Mouse (Mus musculus) limb, embryonic 13.5 days (tissue): ENCODE measurements at regions not wholly inside any gene's neighbourhood (a gene's known extent, or its start where the extent isn't known, plus 50 kb on each side); places are given as distances from the start of the nearest gene placed in this dataset.

ENCODE experiments used
- ATAC-seq: fragments of 200-750 bp; cut with Nextera tagmentation; 2 replicates; pipeline ENCODE4 v1.8.0; 2017; ENCODE audit warnings: low read depth, moderate number of reproducible peaks, moderate TSS enrichment; ENCODE audit not compliant: low FRiP score
- H3K27ac ChIP-seq: fragments of 300-500 bp; sonication (generic); 2 replicates; pipeline ENCODE4 v1.5.1; 2015; ENCODE audit warnings: inconsistent platforms, mild to moderate bottlenecking, moderate library complexity
- H3K27me3 ChIP-seq: fragments of 300-500 bp; sonication (generic); 2 replicates; pipeline ENCODE4 v1.6.1; 2015; ENCODE audit warnings: mild to moderate bottlenecking, inconsistent platforms
- H3K36me3 ChIP-seq: fragments of 300-500 bp; sonication (generic); 2 replicates; pipeline ENCODE4 v1.6.1; 2015; ENCODE audit warnings: inconsistent platforms, mild to moderate bottlenecking, moderate library complexity
- H3K4me1 ChIP-seq: fragments of 300-500 bp; sonication (generic); 2 replicates; pipeline ENCODE4 v1.6.1; 2015; ENCODE audit warnings: inconsistent platforms
- H3K4me2 ChIP-seq: fragments of 300-500 bp; sonication (generic); replicated peaks from 2 replicates; pipeline ENCODE4 v1.6.1; 2015; ENCODE audit warnings: inconsistent platforms, mild to moderate bottlenecking, moderate library complexity
- H3K4me3 ChIP-seq: fragments of 300-500 bp; sonication (generic); 2 replicates; pipeline ENCODE4 v1.5.1; 2015; ENCODE audit warnings: moderate library complexity, mild to moderate bottlenecking, inconsistent platforms
- H3K9ac ChIP-seq: fragments of 300-500 bp; sonication (generic); 2 replicates; pipeline ENCODE4 v1.6.1; 2015; ENCODE audit warnings: mild to moderate bottlenecking, inconsistent platforms
- H3K9me3 ChIP-seq: fragments of 300-500 bp; sonication (generic); 2 replicates; pipeline ENCODE4 v1.6.1; 2016; ENCODE audit warnings: inconsistent platforms
- whole genome bisulfite sequencing: fragments of 180-500 bp; shearing (Covaris S2); methylation state at CpG from one replicate; pipeline ENCODE4 v1.1.7; 2015; 5-methylcytosine and 5-hydroxymethylcytosine counted together

DNA sequence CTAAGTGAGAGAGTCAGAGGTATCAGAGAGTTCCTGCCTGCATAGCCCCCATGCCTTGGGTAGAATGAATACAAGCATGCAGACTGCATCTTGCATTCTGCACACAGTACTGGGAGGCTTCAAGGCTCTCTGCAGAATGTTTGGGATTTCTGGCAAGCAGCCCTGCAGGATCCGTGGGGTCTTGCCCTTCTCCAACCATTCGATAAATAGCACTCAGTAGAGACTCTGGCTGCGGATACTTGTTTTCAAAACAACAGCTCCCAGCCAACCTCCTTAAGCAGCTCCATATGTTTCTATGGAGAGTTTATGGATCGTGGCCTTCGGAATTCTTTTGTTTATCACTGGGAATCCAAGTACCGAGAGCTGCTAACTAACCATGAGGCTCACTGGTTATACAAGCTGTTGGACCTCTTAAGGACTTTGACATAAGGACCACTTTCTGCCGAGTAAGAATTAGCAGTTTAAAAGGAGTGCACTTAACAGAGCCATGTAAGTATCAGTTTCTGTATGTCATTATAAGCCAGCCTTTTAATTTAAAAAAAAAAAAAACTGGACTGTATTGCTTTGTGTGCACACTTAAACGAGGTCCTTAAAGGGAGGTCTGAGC is 199.7 kb upstream of the Pgrmc2 start:
- H3K4me2 ChIP-seq: peak overlapping the region; percentile 21; the same call in 1 of the 2 replicates
- H3K36me3 ChIP-seq: no peaks in the 10 kb centered on the region
- H3K4me1 ChIP-seq: peaks cover 21% of the 10 kb centered on the region
- no peaks in the 10 kb centered on the region for H3K27me3 ChIP-seq
- H3K9ac ChIP-seq: no peak overlapping the region
- H3K9me3 ChIP-seq: peaks cover 4% of the 10 kb centered on the region; the same call in 1 of the 2 replicates
- 10% methylated on average over 8 of the region's 8 CpGs for WGBS
- ATAC-seq: peak; percentile 39; the same call in 1 of the 2 replicates
- no peak overlapping the region for H3K27ac ChIP-seq
- no peak overlapping the region for H3K4me3 ChIP-seq

GRCm38 (mm10) chr3:41276096-41276495 is 193.2 kb upstream of the Pgrmc2 start:
- ATAC-seq: no peak
- H3K4me2 ChIP-seq: no peak overlapping the region
- H3K9ac ChIP-seq: no peak overlapping the region
- H3K4me3 ChIP-seq: no peak overlapping the region
- H3K36me3 ChIP-seq: no peaks in the 10 kb centered on the region
- no peak overlapping the region for H3K27ac ChIP-seq
- 92% methylated on average over 9 of the region's 9 CpGs for WGBS
- no peaks in the 10 kb centered on the region for H3K4me1 ChIP-seq
- no peaks in the 10 kb centered on the region for H3K27me3 ChIP-seq
- peaks cover 4% of the 10 kb centered on the region; the same call in 1 of the 2 replicates for H3K9me3 ChIP-seq

GRCm38 (mm10) chr3:41268516-41268915 is 185.7 kb upstream of the Pgrmc2 start:
- no peak overlapping the region for H3K4me2 ChIP-seq
- 86% methylated on average over 4 of the region's 4 CpGs for WGBS
- H3K27me3 ChIP-seq: no peaks in the 10 kb centered on the region
- H3K27ac ChIP-seq: no peak overlapping the region
- no peak overlapping the region for H3K4me3 ChIP-seq
- H3K9ac ChIP-seq: no peak overlapping the region
- H3K4me1 ChIP-seq: peaks cover 14% of the 10 kb centered on the region
- no peaks in the 10 kb centered on the region for H3K9me3 ChIP-seq
- ATAC-seq: no peak
- no peaks in the 10 kb centered on the region for H3K36me3 ChIP-seq

DNA sequence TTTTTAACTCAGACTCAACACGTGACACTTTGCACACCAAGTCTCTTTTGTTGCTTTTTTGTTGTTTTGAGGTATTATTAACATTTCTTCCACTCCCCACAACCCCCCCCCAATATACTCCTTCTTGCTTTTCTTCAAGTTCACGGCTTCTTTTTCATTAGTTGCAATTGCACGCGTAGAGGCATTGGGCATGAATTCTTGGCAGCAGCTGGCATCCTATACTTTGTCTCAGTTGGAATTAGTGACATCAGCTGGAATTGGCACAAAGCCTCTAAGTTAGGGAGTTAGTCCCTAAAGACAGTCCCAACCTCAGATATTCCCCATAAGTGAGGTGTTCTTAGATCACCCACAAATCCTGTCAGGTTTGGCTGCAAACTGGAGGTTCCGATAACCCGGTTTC is 183.4 kb upstream of the Pgrmc2 start:
- no peak overlapping the region for H3K27ac ChIP-seq
- H3K9ac ChIP-seq: no peak overlapping the region
- H3K4me1 ChIP-seq: peaks cover 14% of the 10 kb centered on the region
- 70% methylated on average over 6 of the region's 6 CpGs for WGBS
- H3K9me3 ChIP-seq: no peaks in the 10 kb centered on the region
- H3K36me3 ChIP-seq: no peaks in the 10 kb centered on the region
- no peak overlapping the region for H3K4me2 ChIP-seq
- H3K4me3 ChIP-seq: no peak overlapping the region
- H3K27me3 ChIP-seq: peaks cover 5% of the 10 kb centered on the region; the same call in 1 of the 2 replicates
- no peak for ATAC-seq

- Histone ChIP-seq H3K9me3 (no peaks in the 10 kb centered on the region), H3K4me2 (no peak overlapping the region), H3K4me1 (peaks cover 14% of the 10 kb centered on the region), H3K36me3 (no peaks in the 10 kb centered on the region), H3K9ac (no peak overlapping the region), H3K4me3 (no peak overlapping the region), H3K27me3 (peaks cover 5% of the 10 kb centered on the region; the same call in 1 of the 2 replicates), H3K27ac (no peak overlapping the region)
- WGBS: 64% methylated on average over 3 of the region's 3 CpGs
- ATAC-seq: no peak
These were observed 182.6 kb upstream of the Pgrmc2 start for GRCm38 (mm10) chr3:41265399-41265798.

- Histone ChIP-seq H3K4me2 (peak overlapping the region; percentile 39), H3K27me3 (peaks cover 5% of the 10 kb centered on the region; the same call in 1 of the 2 replicates), H3K9ac (no peak overlapping the region), H3K4me3 (no peak overlapping the region), H3K4me1 (peaks cover 27% of the 10 kb centered on the region), H3K9me3 (no peaks in the 10 kb centered on the region), H3K27ac (peak overlapping the region; percentile 72), H3K36me3 (no peaks in the 10 kb centered on the region)
- peak; percentile 88 for ATAC-seq
- 12% methylated on average over 6 of the region's 6 CpGs for WGBS
These were observed 175.4 kb upstream of the Pgrmc2 start for GRCm38 (mm10) chr3:41258291-41258690.

DNA sequence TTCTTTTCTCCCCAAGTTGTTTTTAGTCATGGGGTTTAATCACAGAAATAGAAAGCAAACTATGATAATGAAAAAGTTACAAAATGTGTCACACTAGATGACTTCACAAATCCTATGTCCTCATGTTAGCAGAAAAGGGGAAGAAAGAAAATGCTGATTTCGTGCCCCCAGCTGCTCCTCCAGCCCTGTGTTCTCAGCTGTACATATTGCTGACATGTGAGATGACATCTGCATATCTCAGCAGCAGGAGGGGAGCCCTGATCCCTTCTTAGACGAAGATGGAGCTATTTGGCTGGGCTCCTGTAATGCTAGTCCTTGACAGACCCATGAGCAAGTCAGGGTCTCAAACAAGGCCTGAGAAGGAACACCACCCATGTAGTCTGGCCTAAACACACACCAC is 162.1 kb upstream of the Pgrmc2 start:
- WGBS: 64% methylated on average over 2 of the region's 2 CpGs

GRCm38 (mm10) chr3:41241856-41242552 is 159.2 kb upstream of the Pgrmc2 start:
- H3K9ac ChIP-seq: no peak overlapping the region
- 0 out of 2 replicates have a peak, but pooled peaks have one; percentile 44 for ATAC-seq
- no peak overlapping the region for H3K4me3 ChIP-seq
- 35% methylated on average over 8 of the region's 8 CpGs for WGBS
- H3K27me3 ChIP-seq: no peaks in the 10 kb centered on the region
- H3K36me3 ChIP-seq: no peaks in the 10 kb centered on the region
- 0 out of 2 replicates have a peak, but pooled peaks cover 8% of the 10 kb centered on the region for H3K4me1 ChIP-seq
- H3K4me2 ChIP-seq: no peak overlapping the region
- no peak overlapping the region for H3K27ac ChIP-seq
- H3K9me3 ChIP-seq: no peaks in the 10 kb centered on the region

More for the DNA sequence above, 162.1 kb upstream of the Pgrmc2 start:
- H3K4me2 ChIP-seq: no peak overlapping the region
- no peak overlapping the region for H3K9ac ChIP-seq
- no peaks in the 10 kb centered on the region for H3K27me3 ChIP-seq
- ATAC-seq: no peak
- H3K4me1 ChIP-seq: no peaks in the 10 kb centered on the region
- no peak overlapping the region for H3K4me3 ChIP-seq
- no peaks in the 10 kb centered on the region for H3K9me3 ChIP-seq
- no peak overlapping the region for H3K27ac ChIP-seq
- H3K36me3 ChIP-seq: no peaks in the 10 kb centered on the region

- H3K9me3 ChIP-seq: no peaks in the 10 kb centered on the region
- H3K36me3 ChIP-seq: no peaks in the 10 kb centered on the region
- H3K4me1 ChIP-seq: 0 out of 2 replicates have a peak, but pooled peaks cover 8% of the 10 kb centered on the region
- H3K4me3 ChIP-seq: no peak overlapping the region
- no peaks in the 10 kb centered on the region for H3K27me3 ChIP-seq
- no peak overlapping the region for H3K9ac ChIP-seq
- H3K27ac ChIP-seq: no peak overlapping the region
- no peak overlapping the region for H3K4me2 ChIP-seq
- WGBS: 75% methylated on average over 13 of the region's 13 CpGs
- ATAC-seq: no peak
These were observed 157.0 kb upstream of the Pgrmc2 start for GRCm38 (mm10) chr3:41239801-41240200.

- H3K4me2 ChIP-seq: no peak overlapping the region
- ATAC-seq: no peak
- H3K9ac ChIP-seq: no peak overlapping the region
- no peak overlapping the region for H3K4me3 ChIP-seq
- H3K36me3 ChIP-seq: no peaks in the 10 kb centered on the region
- H3K27me3 ChIP-seq: no peaks in the 10 kb centered on the region
- H3K9me3 ChIP-seq: no peaks in the 10 kb centered on the region
- WGBS: 83% methylated on average over 6 of the region's 6 CpGs
- no peak overlapping the region for H3K27ac ChIP-seq
- H3K4me1 ChIP-seq: 0 out of 2 replicates have a peak, but pooled peaks cover 8% of the 10 kb centered on the region
These were observed 156.4 kb upstream of the Pgrmc2 start for GRCm38 (mm10) chr3:41239246-41239645.

DNA sequence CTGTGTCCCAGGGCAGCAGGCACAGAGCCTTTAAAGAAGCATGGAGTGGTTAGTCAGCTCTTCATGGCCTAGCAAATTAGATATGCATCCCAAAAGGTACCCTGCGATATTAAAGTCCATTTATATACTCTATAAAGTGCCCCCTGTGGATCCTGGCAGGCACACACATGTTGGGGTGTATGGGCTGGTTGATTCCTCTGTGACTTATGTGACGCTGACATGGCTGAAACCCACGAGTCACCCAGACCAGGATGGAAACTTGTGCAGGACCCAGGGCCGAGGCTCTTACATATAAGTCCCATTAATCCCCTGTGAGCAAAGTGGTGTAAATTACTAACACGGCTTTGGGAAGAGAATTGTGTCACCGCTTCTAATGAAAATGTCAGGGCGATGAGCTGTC is 155.2 kb upstream of the Pgrmc2 start:
- no peak overlapping the region for H3K9ac ChIP-seq
- H3K27ac ChIP-seq: no peak overlapping the region
- no peaks in the 10 kb centered on the region for H3K36me3 ChIP-seq
- H3K9me3 ChIP-seq: no peaks in the 10 kb centered on the region
- no peak overlapping the region for H3K4me2 ChIP-seq
- no peak for ATAC-seq
- H3K27me3 ChIP-seq: no peaks in the 10 kb centered on the region
- H3K4me3 ChIP-seq: no peak overlapping the region
- WGBS: 54% methylated on average over 7 of the region's 7 CpGs
- H3K4me1 ChIP-seq: 0 out of 2 replicates have a peak, but pooled peaks cover 8% of the 10 kb centered on the region

GRCm38 (mm10) chr3:41235610-41236009 is 152.8 kb upstream of the Pgrmc2 start:
- H3K4me3 ChIP-seq: no peak overlapping the region
- H3K27ac ChIP-seq: no peak overlapping the region
- no peak overlapping the region for H3K4me2 ChIP-seq
- H3K27me3 ChIP-seq: no peaks in the 10 kb centered on the region
- H3K9ac ChIP-seq: no peak overlapping the region
- 0 out of 2 replicates have a peak, but pooled peaks cover 8% of the 10 kb centered on the region for H3K4me1 ChIP-seq
- H3K36me3 ChIP-seq: no peaks in the 10 kb centered on the region
- no peaks in the 10 kb centered on the region for H3K9me3 ChIP-seq
- whole genome bisulfite sequencing: 99% methylated on average over 2 of the region's 2 CpGs
- no peak for ATAC-seq
